Mouse (Mus musculus) CH12.LX (cell line): ENCODE results near the gene Speg. TPM values are rescaled to one million over a fixed set of nuclear protein-coding genes. Genes with fewer than 3 reads are reported as not detected.

Source experiments
- DNase-seq: peaks from one replicate; pipeline ENCODE4 v3.0.0-alpha.2; 2013; ENCODE audit errors: extremely low read depth
- H3K27ac ChIP-seq: 2 replicates; pipeline ENCODE4 v1.5.1; 2012; ENCODE audit warnings: low read depth, mild to moderate bottlenecking, control low read depth, moderate library complexity; ENCODE audit not compliant: insufficient read depth
- H3K27me3 ChIP-seq: replicated peaks from 2 replicates; pipeline ENCODE3; 2012; ENCODE audit warnings: inconsistent platforms
- H3K36me3 ChIP-seq, 2 experiments: replicated peaks in 1 of 2; 2 replicates each; pipeline versions ENCODE3 to v1.6.1; 2012; ENCODE audit warnings: inconsistent platforms in 1 of 2, low read length in 1 of 2, mild to moderate bottlenecking in 1 of 2, mixed read lengths in 1 of 2, moderate library complexity in 1 of 2; ENCODE audit not compliant: control insufficient read depth in 1 of 2, insufficient read depth in 1 of 2
- H3K4me1 ChIP-seq, 2 experiments: 2 replicates each; pipeline ENCODE4 v1.6.1; 2012; ENCODE audit warnings: inconsistent platforms in 1 of 2, moderate library complexity in 1 of 2; ENCODE audit not compliant: insufficient read depth in 2 of 2, control insufficient read depth in 1 of 2
- H3K4me2 ChIP-seq: 2 replicates; pipeline ENCODE4 v1.6.1; 2012; ENCODE audit warnings: low read depth, mild to moderate bottlenecking, control low read depth; ENCODE audit not compliant: poor library complexity, insufficient read depth, severe bottlenecking
- H3K4me3 ChIP-seq, 3 experiments: fragments of 150-350 bp in 1 of 3; sonication (generic) in 1 of 3; replicated peaks in 1 of 3; 2 replicates each; pipeline versions ENCODE3 to v1.5.1; 2011 to 2012; ENCODE audit warnings: low read depth in 2 of 3, low read length in 2 of 3, mild to moderate bottlenecking in 2 of 3, moderate library complexity in 2 of 3, control low read depth in 1 of 3, improper control_type of control experiment in 1 of 3, inconsistent platforms in 1 of 3, mixed read lengths in 1 of 3; ENCODE audit not compliant: poor library complexity in 1 of 3
- H3K79me2 ChIP-seq: replicated peaks from 2 replicates; pipeline ENCODE4 v1.6.1; 2012; ENCODE audit warnings: mild to moderate bottlenecking, moderate library complexity; ENCODE audit not compliant: control insufficient read depth, poor library complexity, insufficient read depth, severe bottlenecking; ENCODE audit errors: extremely low read depth
- H3K9ac ChIP-seq: 2 replicates; pipeline ENCODE4 v1.6.1; 2012; ENCODE audit warnings: low read depth, mild to moderate bottlenecking, control low read depth, moderate library complexity; ENCODE audit not compliant: insufficient read depth
- H3K9me3 ChIP-seq: replicated peaks from 2 replicates; pipeline ENCODE3; 2012; ENCODE audit warnings: low read length, inconsistent platforms, mixed read lengths
- BHLHE40 ChIP-seq: IDR thresholded peaks from 2 replicates; pipeline ENCODE4 v1.6.1; 2011; ENCODE audit warnings: mild to moderate bottlenecking, low read depth, low read length, improper control_type of control experiment
- CHD2 ChIP-seq: IDR thresholded peaks from 2 replicates; pipeline ENCODE4 v1.6.1; 2011; ENCODE audit warnings: low read length, improper control_type of control experiment
- CTCF ChIP-seq, 2 experiments: IDR thresholded peaks in 1 of 2; conservative IDR thresholded peaks in 1 of 2; 2 replicates each; pipeline ENCODE4 v1.5.1; 2011 to 2012; ENCODE audit warnings: low read depth in 2 of 2, low read length in 2 of 2, improper control_type of control experiment in 1 of 2, inconsistent platforms in 1 of 2, mild to moderate bottlenecking in 1 of 2, moderate library complexity in 1 of 2
- E2F4 ChIP-seq: IDR thresholded peaks from 2 replicates; pipeline ENCODE4 v1.6.1; 2011; ENCODE audit warnings: low read depth, low read length, improper control_type of control experiment; ENCODE audit not compliant: insufficient replicate concordance
- IRF4 ChIP-seq: IDR thresholded peaks from 2 replicates; pipeline ENCODE4 v1.6.1; 2014; ENCODE audit warnings: low read depth, mild to moderate bottlenecking, inconsistent platforms, low read length, improper control_type of control experiment
- JUND ChIP-seq: conservative IDR thresholded peaks from 2 replicates; pipeline ENCODE4 v1.6.1; 2011; ENCODE audit warnings: low read depth, low read length, improper control_type of control experiment
- KAT2A ChIP-seq: IDR thresholded peaks from 2 replicates; pipeline ENCODE4 v1.6.1; 2012; ENCODE audit warnings: low read length, improper control_type of control experiment, inconsistent platforms; ENCODE audit not compliant: insufficient replicate concordance
- MAFK ChIP-seq: IDR thresholded peaks from 2 replicates; pipeline ENCODE4 v1.6.1; 2011; ENCODE audit warnings: low read length, improper control_type of control experiment; ENCODE audit not compliant: insufficient replicate concordance
- MAX ChIP-seq: IDR thresholded peaks from 2 replicates; pipeline ENCODE4 v1.6.1; 2011; ENCODE audit warnings: low read length, improper control_type of control experiment
- MAZ ChIP-seq: IDR thresholded peaks from 2 replicates; pipeline ENCODE4 v1.6.1; 2012; ENCODE audit warnings: low read depth, mild to moderate bottlenecking, inconsistent platforms, low read length, improper control_type of control experiment, moderate library complexity
- MEF2A ChIP-seq: IDR thresholded peaks from 2 replicates; pipeline ENCODE4 v1.6.1; 2014; ENCODE audit warnings: low read depth, mild to moderate bottlenecking, inconsistent platforms, low read length, improper control_type of control experiment, borderline replicate concordance
- MXI1 ChIP-seq: IDR thresholded peaks from 2 replicates; pipeline ENCODE4 v1.6.1; 2011; ENCODE audit warnings: mild to moderate bottlenecking, low read depth, low read length, improper control_type of control experiment
- MYC ChIP-seq: IDR thresholded peaks from 2 replicates; pipeline ENCODE4 v1.6.1; 2011; ENCODE audit warnings: low read depth, mild to moderate bottlenecking, improper control_type of control experiment, low read length
- NELFE ChIP-seq: IDR thresholded peaks from 2 replicates; pipeline ENCODE4 v1.6.1; 2011; ENCODE audit warnings: low read depth, low read length, improper control_type of control experiment
- NRF1 ChIP-seq: IDR thresholded peaks from 2 replicates; pipeline ENCODE4 v1.6.1; 2014; ENCODE audit warnings: low read depth, mild to moderate bottlenecking, inconsistent platforms, low read length, improper control_type of control experiment, moderate library complexity
- POLR2A ChIP-seq: IDR thresholded peaks from 2 replicates; pipeline ENCODE4 v1.6.1; 2011; ENCODE audit warnings: low read depth, mild to moderate bottlenecking, improper control_type of control experiment, low read length
- POLR2AphosphoS2 ChIP-seq: IDR thresholded peaks from 2 replicates; pipeline ENCODE4 v1.6.1; 2011; ENCODE audit warnings: low read depth, low read length, improper control_type of control experiment
- SIN3A ChIP-seq: IDR thresholded peaks from 2 replicates; pipeline ENCODE4 v1.6.1; 2012; ENCODE audit warnings: low read length, improper control_type of control experiment, inconsistent platforms
- SMC3 ChIP-seq: IDR thresholded peaks from 2 replicates; pipeline ENCODE4 v1.6.1; 2011; ENCODE audit warnings: low read depth, low read length, improper control_type of control experiment
- USF2 ChIP-seq: conservative IDR thresholded peaks from 2 replicates; pipeline ENCODE4 v1.6.1; 2011; ENCODE audit warnings: low read depth, low read length, improper control_type of control experiment
- ZC3H11A ChIP-seq: IDR thresholded peaks from 2 replicates; pipeline ENCODE4 v1.6.1; 2012; ENCODE audit warnings: low read depth, mild to moderate bottlenecking, inconsistent platforms, low read length, improper control_type of control experiment
- ZMIZ1 ChIP-seq: IDR thresholded peaks from 2 replicates; pipeline ENCODE4 v1.6.1; 2012; ENCODE audit warnings: low read depth, mild to moderate bottlenecking, inconsistent platforms, low read length, improper control_type of control experiment
- ZNF384 ChIP-seq: IDR thresholded peaks from 2 replicates; pipeline ENCODE4 v1.6.1; 2012; ENCODE audit warnings: low read depth, low read length, improper control_type of control experiment, inconsistent platforms
- dilution Hi-C: fragments of 300-500 bp; cut with MboI; formaldehyde crosslinking; loops from 2 replicates; pipeline ENCODE4 v1.14.3; 2020; ENCODE audit warnings: low sequenced_read_pairs; ENCODE audit not compliant: extremely low pct_unique_long_range_greater_than_20kb, extremely low pct_ligation_motif_present
- in situ Hi-C: fragments of 300-500 bp; cut with MboI; formaldehyde crosslinking; loops from 3 replicates; pipeline ENCODE4 v1.14.3; 2019; ENCODE audit warnings: low sequenced_read_pairs, low pct_ligation_motif_present, low pct_unique_long_range_greater_than_20kb, mixed read lengths
- polyA plus RNA-seq: library from polyadenylated mRNA; unstranded; fragments of >175 nt; gene quantifications from 2 replicates; pipeline ENCODE4 v1.2.1, GENCODE M21; 2012; ENCODE audit warnings: low read depth; ENCODE audit not compliant: insufficient read length
- total RNA-seq, 2 experiments: library from RNA; depleted of rRNA; stranded (reverse); fragments of 300-350 nt in 1 of 2; fragments of >200 nt in 1 of 2; gene quantifications; 2 replicates each; pipeline ENCODE4 v1.2.3; 2012 to 2014

The Speg gene
- total and polyA plus RNA-seq, 3 experiments, result 13.1 to 30.7 (median 18.8) TPM

- H3K27ac ChIP-seq, result no peak within 1 kb of the TSS
- DNase-seq, result no peak
- no peaks in the 10 kb centered on the region for H3K36me3 ChIP-seq
- H3K4me1 ChIP-seq, result peaks cover 18 to 32% of the 10 kb centered on the region in 2 experiments
- H3K27me3 ChIP-seq, result peaks cover 89% of the 10 kb centered on the region
- no peak within 1 kb of the TSS for H3K9ac ChIP-seq
- in situ Hi-C loops (loop anchor here (25.0 kb wide), 1 partner anchor 513 kb away; the partner anchor contains the start of gene Cfap65), dilution Hi-C loops (no loop called here)
- H3K4me3 ChIP-seq, result no peak within 1 kb of the TSS
- no peak within 1 kb of the TSS for H3K4me2 ChIP-seq
- TF ChIP-seq BHLHE40 (no peak), KAT2A (no peak), NELFE (no peak), E2F4 (no peak), POLR2A (no peak), JUND (no peak), ZNF384 (no peak), POLR2AphosphoS2 (no peak), MAX (no peak), MAZ (no peak), MEF2A (no peak), NRF1 (no peak), MAFK (no peak)
- no peaks in the 10 kb centered on the region for H3K79me2 ChIP-seq
- no peaks in the 10 kb centered on the region for H3K9me3 ChIP-seq
These were observed 75.4 kb downstream of the Speg start, which contains the start of gene Asic4 for GRCm38 (mm10) chr1:75450314-75451005. Gene Asic4, plus strand, starts transcription at chr1:75450436.

DNA sequence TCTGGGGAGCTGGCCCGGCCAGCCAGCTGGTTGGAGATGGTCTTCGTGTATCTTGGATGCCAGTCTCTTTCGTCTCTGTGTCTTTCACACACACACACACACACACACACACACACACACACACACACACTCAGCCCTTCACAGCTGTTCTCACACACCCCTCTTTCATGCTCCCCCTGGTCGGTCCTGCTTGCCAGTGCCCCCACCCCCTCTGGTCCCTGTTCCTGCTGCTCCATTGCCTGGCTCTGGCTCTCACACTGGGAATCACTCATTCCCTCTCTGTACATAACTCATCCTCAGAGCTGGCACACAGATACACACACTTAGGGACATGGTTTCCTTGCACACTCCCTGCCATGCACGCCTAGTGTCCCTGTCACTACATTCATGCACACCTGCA lies 76.8 kb downstream of the Speg start:
- no peak for TF ChIP-seq KAT2A
- no peak for TF ChIP-seq CHD2
- TF ChIP-seq MYC, result no peak
- TF ChIP-seq MAFK, result no peak
- TF ChIP-seq MXI1, result no peak
- no peak for TF ChIP-seq CTCF (conservative IDR thresholded peaks at IDR 0.05 in 1 of 2, IDR thresholded peaks at IDR 0.05 in 1 of 2; ENCODE audit: low read depth in 2 of 2, low read length in 2 of 2)
- no peak for TF ChIP-seq SMC3
- no peak for TF ChIP-seq ZC3H11A
- TF ChIP-seq MAX, result no peak
- no peak for TF ChIP-seq IRF4
- TF ChIP-seq SIN3A, result no peak
- TF ChIP-seq ZMIZ1, result no peak
- no peak for TF ChIP-seq USF2
- DNase-seq, result no peak
- Histone ChIP-seq H3K4me2 (no peak overlapping the region), H3K79me2 (no peaks in the 10 kb centered on the region), H3K36me3 (no peaks in the 10 kb centered on the region), H3K27ac (no peak overlapping the region), H3K9me3 (no peaks in the 10 kb centered on the region), H3K27me3 (peaks cover 93% of the 10 kb centered on the region), H3K4me3 (no peak overlapping the region), H3K4me1 (peaks cover 11 to 23% of the 10 kb centered on the region in 2 experiments), H3K9ac (no peak overlapping the region)
- in situ Hi-C loops, result loop anchor here (25.0 kb wide), 1 partner anchor 515 kb away; the partner anchor contains the start of gene Cfap65
- dilution Hi-C loops, result no loop called here
